ENCODE assay signal across 8 mouse cellular contexts in the genomic region with DNA sequence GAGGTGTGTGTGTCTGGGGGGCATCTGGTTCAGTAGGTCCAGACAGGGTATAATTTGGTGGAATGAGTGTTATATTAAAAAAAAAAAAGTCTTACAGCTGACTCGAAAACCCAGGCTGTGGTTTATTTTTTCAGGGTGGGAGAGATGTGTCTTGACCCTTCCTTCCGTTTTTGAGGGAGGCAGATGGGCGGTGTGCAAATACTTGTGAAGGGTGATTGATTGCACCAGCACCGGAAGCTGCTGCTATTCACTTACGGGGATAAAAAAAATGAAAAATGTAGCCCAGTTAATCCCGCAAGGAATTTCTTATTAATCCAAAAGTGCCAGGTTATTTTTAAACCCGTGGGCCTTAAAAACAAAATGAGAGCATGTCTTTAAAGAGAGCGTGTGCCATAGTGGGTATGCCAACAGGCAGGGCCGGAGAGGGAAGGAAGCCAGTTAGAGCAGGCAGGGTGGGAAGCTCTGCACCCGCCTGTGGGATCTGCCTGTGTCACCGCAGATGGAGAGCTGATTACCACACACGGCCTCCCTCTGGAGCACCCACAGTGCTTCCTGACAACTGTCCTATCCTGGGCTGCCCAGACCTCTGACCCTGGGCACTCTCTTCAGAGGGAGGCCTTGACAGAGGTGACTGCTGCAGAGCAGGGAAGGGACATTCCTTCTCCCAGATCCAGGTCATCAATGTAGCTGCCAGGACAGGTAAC. TPM values are rescaled to one million over a fixed set of nuclear protein-coding genes. Genes with fewer than 3 reads are reported as not detected.
DNase-seq lines count a peak whose midpoint lies in the region; ATAC-seq lines count a peak whose summit lies in the region.

No protein-coding gene starts in this region.

- peak; percentile 71 for ATAC-seq in cerebellum, adult (ENCODE audit: insufficient number of reproducible peaks, low FRiP score, low TSS enrichment)
- ATAC-seq in midbrain, embryonic 14.5 days (ENCODE audit: low FRiP score, low TSS enrichment): no peak
- peak; percentile 90 for ATAC-seq in granulocyte monocyte progenitor cell, adult 5-6 weeks (replicated peaks; ENCODE audit: poor library complexity, severe bottlenecking)
- ATAC-seq in liver, embryonic 16.5 days (ENCODE audit: low read depth): peak; percentile 30; the same call in 1 of the 2 replicates
- ATAC-seq in erythroid progenitor cell, adult 5-6 weeks (replicated peaks; ENCODE audit: low FRiP score, poor library complexity, severe bottlenecking): no peak

- H3K36me3 ChIP-seq in midbrain, embryonic 10.5 days: peaks cover 9% of the 10 kb centered on the region
- H3K36me3 ChIP-seq in midbrain, embryonic 14.5 days (ENCODE audit: control insufficient read depth, insufficient read depth, low read length): no peaks in the 10 kb centered on the region
- no peaks in the 10 kb centered on the region for H3K36me3 ChIP-seq in liver, embryonic 16.5 days (ENCODE audit: control insufficient read depth, insufficient read depth)

- H3K4me2 ChIP-seq in midbrain, embryonic 14.5 days (ENCODE audit: low read length): no peak overlapping the region
- no peak overlapping the region for H3K4me2 ChIP-seq in liver, embryonic 16.5 days (ENCODE audit: low read depth, low read length)

- H3K9ac ChIP-seq in midbrain, embryonic 14.5 days (replicated peaks; ENCODE audit: low read length): no peak overlapping the region
- H3K9ac ChIP-seq in liver, embryonic 16.5 days (ENCODE audit: low read depth, low read length): no peak overlapping the region

- H3K4me1 ChIP-seq in midbrain, embryonic 10.5 days: peaks cover 34% of the 10 kb centered on the region
- H3K4me1 ChIP-seq in midbrain, embryonic 14.5 days (ENCODE audit: control insufficient read depth, insufficient read depth, low read length): peaks cover 20% of the 10 kb centered on the region
- no peaks in the 10 kb centered on the region; the same call in 1 of the 2 replicates for H3K4me1 ChIP-seq in liver, embryonic 16.5 days (ENCODE audit: control insufficient read depth, low read depth, low read length)

- no peak for DNase-seq in cerebellum, postnatal 4 days (ENCODE audit: low spot score in 2 of 2)
- no peak for DNase-seq in midbrain, embryonic 10.5 days (ENCODE audit: low spot score)
- DNase-seq in midbrain, embryonic 14.5 days: no peak
- DNase-seq in yolk sac, embryonic 10.5 days (ENCODE audit: low spot score): peak; percentile 19

- no peaks in the 10 kb centered on the region for H3K27me3 ChIP-seq in midbrain, embryonic 10.5 days (ENCODE audit: low read depth, poor library complexity, severe bottlenecking)
- H3K27me3 ChIP-seq in midbrain, embryonic 14.5 days (ENCODE audit: control insufficient read depth, insufficient read depth, low read length): no peaks in the 10 kb centered on the region
- H3K27me3 ChIP-seq in liver, embryonic 16.5 days (ENCODE audit: control insufficient read depth, insufficient read depth, low read depth, low read length): no peaks in the 10 kb centered on the region

- 61% methylated on average over 12 of the region's 12 CpGs for WGBS in midbrain, embryonic 10.5 days
- WGBS in midbrain, embryonic 14.5 days: 34% methylated on average over 12 of the region's 12 CpGs
- WGBS in liver, embryonic 16.5 days (ENCODE audit: insufficient replicate concordance): 6% methylated on average over 12 of the region's 12 CpGs

- 0 out of 2 replicates have a peak overlapping the region, but pooled peaks have one; percentile 46 for H3K27ac ChIP-seq in midbrain, embryonic 10.5 days (replicated peaks)
- H3K27ac ChIP-seq in midbrain, embryonic 14.5 days (replicated peaks; ENCODE audit: low read depth, low read length): no peak overlapping the region
- H3K27ac ChIP-seq in liver, embryonic 16.5 days (ENCODE audit: low read length): no peak overlapping the region

- H3K9me3 ChIP-seq in midbrain, embryonic 10.5 days (replicated peaks): no peaks in the 10 kb centered on the region
- H3K9me3 ChIP-seq in midbrain, embryonic 14.5 days (ENCODE audit: control insufficient read depth, low read length): no peaks in the 10 kb centered on the region
- H3K9me3 ChIP-seq in liver, embryonic 16.5 days (replicated peaks; ENCODE audit: control insufficient read depth, low read length): no peaks in the 10 kb centered on the region

- no peak overlapping the region for H3K4me3 ChIP-seq in midbrain, embryonic 10.5 days
- no peak overlapping the region for H3K4me3 ChIP-seq in midbrain, embryonic 14.5 days (replicated peaks; ENCODE audit: low read depth, low read length)
- H3K4me3 ChIP-seq in liver, embryonic 16.5 days (ENCODE audit: low read depth, low read length): no peak overlapping the region

RNA-seq across cellular contexts. Expression of a gene that starts 11.3 kb away (rescaled TPM):
- 28.1 and 31.7 TPM in 2 replicates for polyA plus RNA-seq in midbrain, embryonic 10.5 days (2016; fragmentation: Nextera tagmentation; extraction: Ambion mirVana)
- 104 and 119 TPM in 2 replicates for polyA plus RNA-seq in midbrain, embryonic 14.5 days (2014; fragmentation: Nextera tagmentation; extraction: Ambion mirVana)
- total RNA-seq in granulocyte monocyte progenitor cell, adult 5-6 weeks (2014; fragmentation: Nextera tagmentation): 30.6 and 31.2 TPM in 2 replicates
- total RNA-seq in granulocyte monocyte progenitor cell, adult 5-6 weeks (2017): 39.1 and 43.2 TPM in 2 replicates
- 2.3 and 2.6 TPM in 2 replicates for polyA plus RNA-seq in liver, embryonic 16.5 days (2015; fragmentation: Nextera tagmentation; extraction: Ambion mirVana)
- total RNA-seq in erythroid progenitor cell, adult 5-6 weeks (2015; ENCODE audit: low replicate concordance): 0.84 and 2.9 TPM in 2 replicates
- 0.61 and 2.6 TPM in 2 replicates for total RNA-seq in erythroid progenitor cell, adult 5-6 weeks (2017; ENCODE audit: low replicate concordance)

Comparison
In these comparisons a context has a peak if more than half of its experiments do, and no peak if none do; other contexts are left out.
1. ATAC-seq: peak in cerebellum, adult (single experiment), granulocyte monocyte progenitor cell, adult 5-6 weeks (single experiment) and liver, embryonic 16.5 days (single experiment); none in midbrain, embryonic 14.5 days (single experiment) and erythroid progenitor cell, adult 5-6 weeks (single experiment).